Mouse (Mus musculus) limb, embryonic 13.5 days (tissue): ENCODE data around the gene Cfb. TPM values are rescaled to one million over a fixed set of nuclear protein-coding genes. Genes with fewer than 3 reads are reported as not detected.
"Not testable (repeated sequence)": the region's sequence is repeated elsewhere in the genome, so short reads cannot be mapped to it uniquely, and the experiment has no call there.

ENCODE experiments used
- ATAC-seq: fragments of 200-750 bp; cut with Nextera tagmentation; 2 replicates; pipeline ENCODE4 v1.8.0; 2017; ENCODE audit warnings: low read depth, moderate number of reproducible peaks, moderate TSS enrichment; ENCODE audit not compliant: low FRiP score
- H3K27ac ChIP-seq: fragments of 300-500 bp; sonication (generic); 2 replicates; pipeline ENCODE4 v1.5.1; 2015; ENCODE audit warnings: inconsistent platforms, mild to moderate bottlenecking, moderate library complexity
- H3K27me3 ChIP-seq: fragments of 300-500 bp; sonication (generic); 2 replicates; pipeline ENCODE4 v1.6.1; 2015; ENCODE audit warnings: mild to moderate bottlenecking, inconsistent platforms
- H3K36me3 ChIP-seq: fragments of 300-500 bp; sonication (generic); 2 replicates; pipeline ENCODE4 v1.6.1; 2015; ENCODE audit warnings: inconsistent platforms, mild to moderate bottlenecking, moderate library complexity
- H3K4me1 ChIP-seq: fragments of 300-500 bp; sonication (generic); 2 replicates; pipeline ENCODE4 v1.6.1; 2015; ENCODE audit warnings: inconsistent platforms
- H3K4me2 ChIP-seq: fragments of 300-500 bp; sonication (generic); replicated peaks from 2 replicates; pipeline ENCODE4 v1.6.1; 2015; ENCODE audit warnings: inconsistent platforms, mild to moderate bottlenecking, moderate library complexity
- H3K4me3 ChIP-seq: fragments of 300-500 bp; sonication (generic); 2 replicates; pipeline ENCODE4 v1.5.1; 2015; ENCODE audit warnings: moderate library complexity, mild to moderate bottlenecking, inconsistent platforms
- H3K9ac ChIP-seq: fragments of 300-500 bp; sonication (generic); 2 replicates; pipeline ENCODE4 v1.6.1; 2015; ENCODE audit warnings: mild to moderate bottlenecking, inconsistent platforms
- H3K9me3 ChIP-seq: fragments of 300-500 bp; sonication (generic); 2 replicates; pipeline ENCODE4 v1.6.1; 2016; ENCODE audit warnings: inconsistent platforms
- WGBS: fragments of 180-500 bp; shearing (Covaris S2); methylation state at CpG from one replicate; pipeline ENCODE4 v1.1.7; 2015; 5-methylcytosine and 5-hydroxymethylcytosine counted together
- polyA plus RNA-seq: library from polyadenylated mRNA; unstranded; fragments of >200 nt; fragmentation: Nextera tagmentation; extraction: Ambion mirVana; gene quantifications from 2 replicates; pipeline ENCODE4 v1.2.1, GENCODE M21; 2015

Gene Cfb
- polyA plus RNA-seq, 1 experiment from 2014 or later, result 2.0 TPM

DNA sequence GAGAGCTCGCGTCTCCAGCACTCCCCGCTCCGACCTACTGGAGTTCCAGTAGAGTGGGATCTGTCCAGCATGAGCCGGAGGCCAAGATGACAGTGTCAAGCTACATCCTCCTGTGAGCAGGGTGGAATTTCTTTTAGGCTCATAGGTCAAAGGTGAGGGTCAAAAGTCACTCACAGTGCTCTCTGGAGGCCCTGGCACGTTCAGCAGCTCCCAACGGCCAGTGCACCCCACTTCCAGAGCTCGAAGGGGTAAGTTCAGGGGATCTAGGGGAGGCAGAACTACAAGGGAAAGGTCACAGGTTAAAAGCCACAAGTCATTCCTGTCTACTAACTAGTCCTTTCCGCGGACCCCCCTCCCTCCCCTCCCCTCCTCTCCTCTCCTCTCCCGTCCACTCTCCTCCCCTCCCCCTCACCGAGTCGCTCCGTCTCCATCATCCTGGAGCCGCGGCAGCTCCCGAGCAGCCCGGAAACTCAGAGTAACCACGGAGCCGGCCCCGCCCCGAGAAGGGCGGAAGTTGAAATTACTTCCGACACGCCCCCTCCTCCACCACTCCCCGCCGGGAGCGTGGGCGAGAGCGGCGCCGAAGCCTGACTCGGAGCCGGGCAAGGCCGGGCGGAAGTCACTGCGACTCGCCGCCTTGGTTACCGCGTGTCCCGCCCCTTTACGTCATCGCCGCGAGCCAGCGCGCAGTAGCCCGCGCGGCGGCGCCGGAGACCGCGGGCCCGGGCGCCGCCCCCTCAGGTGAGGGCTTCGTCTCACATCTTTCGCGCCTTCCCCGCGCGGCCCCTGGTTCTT lies 12.4 kb downstream of the Cfb start, which contains the start of the genes Skiv2l and Nelfe:
Gene Skiv2l, minus strand, starts transcription at position 489 of the 795 bp plus-strand sequence.
Gene Nelfe, plus strand, starts transcription at position 670 of the 795 bp plus-strand sequence.
- WGBS, result under 1% methylated on average over 64 of the region's 65 CpGs
- Histone ChIP-seq H3K9ac (peak within 1 kb of the TSS; percentile 89), H3K4me3 (peak within 1 kb of the TSS; percentile 89), H3K4me1 (peaks cover 21% of the 10 kb centered on the region), H3K27ac (0 out of 2 replicates have a peak within 1 kb of the TSS, but pooled peaks have one; percentile 48), H3K4me2 (peak within 1 kb of the TSS; percentile 95), H3K27me3 (no peaks in the 10 kb centered on the region), H3K9me3 (no peaks in the 10 kb centered on the region), H3K36me3 (peaks cover 62% of the 10 kb centered on the region)
- ATAC-seq, result peak; percentile 97

- H3K9ac ChIP-seq, result peak overlapping the region; percentile 45; the same call in 1 of the 2 replicates
- peaks cover 62% of the 10 kb centered on the region for H3K36me3 ChIP-seq
- peaks cover 21% of the 10 kb centered on the region for H3K4me1 ChIP-seq
- 93% methylated on average over 7 of the region's 7 CpGs for WGBS
- no peaks in the 10 kb centered on the region for H3K27me3 ChIP-seq
- ATAC-seq, result no peak
- no peak overlapping the region for H3K4me2 ChIP-seq
- H3K4me3 ChIP-seq, result no peak overlapping the region
- no peaks in the 10 kb centered on the region for H3K9me3 ChIP-seq
- no peak overlapping the region for H3K27ac ChIP-seq
Measured at GRCm38 (mm10) chr17:34847615-34848014, 14.7 kb downstream of the Cfb start.

GRCm38 (mm10) chr17:34847192-34847591 lies 15.1 kb downstream of the Cfb start:
- peaks cover 62% of the 10 kb centered on the region for H3K36me3 ChIP-seq
- no peak overlapping the region for H3K27ac ChIP-seq
- no peaks in the 10 kb centered on the region for H3K9me3 ChIP-seq
- ATAC-seq, result no peak
- H3K4me3 ChIP-seq, result no peak overlapping the region
- 90% methylated on average over 6 of the region's 6 CpGs for WGBS
- no peak overlapping the region for H3K4me2 ChIP-seq
- H3K27me3 ChIP-seq, result no peaks in the 10 kb centered on the region
- H3K9ac ChIP-seq, result peak overlapping the region; percentile 45; the same call in 1 of the 2 replicates
- peaks cover 21% of the 10 kb centered on the region for H3K4me1 ChIP-seq

DNA sequence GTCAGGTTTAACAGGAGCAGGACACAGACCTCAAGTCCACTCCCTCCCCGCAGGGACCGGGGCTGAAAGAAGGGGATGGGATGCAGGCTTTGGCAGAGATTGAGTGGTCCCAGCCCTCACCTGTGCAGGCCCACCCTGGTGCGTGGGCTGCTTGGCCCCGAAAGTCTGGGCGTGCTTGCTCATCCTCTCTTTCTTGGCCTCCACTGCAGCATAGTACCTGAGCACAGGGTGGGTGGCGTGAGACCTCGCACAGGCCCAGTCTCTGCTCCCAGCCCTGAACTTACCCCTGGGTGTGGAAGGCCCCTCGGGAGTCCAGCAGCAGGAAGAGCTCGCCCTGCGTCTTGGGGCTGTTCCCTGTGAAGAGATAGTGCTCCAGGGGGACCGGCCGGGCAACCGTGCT lies 17.4 kb downstream of the Cfb start:
- no peak overlapping the region for H3K27ac ChIP-seq
- no peak overlapping the region for H3K9ac ChIP-seq
- 94% methylated on average over 13 of the region's 13 CpGs for WGBS
- no peak overlapping the region for H3K4me3 ChIP-seq
- H3K4me2 ChIP-seq, result no peak overlapping the region
- ATAC-seq, result no peak
- H3K9me3 ChIP-seq, result no peaks in the 10 kb centered on the region
- no peaks in the 10 kb centered on the region for H3K27me3 ChIP-seq
- H3K4me1 ChIP-seq, result peaks cover 6% of the 10 kb centered on the region
- H3K36me3 ChIP-seq, result peaks cover 84% of the 10 kb centered on the region

DNA sequence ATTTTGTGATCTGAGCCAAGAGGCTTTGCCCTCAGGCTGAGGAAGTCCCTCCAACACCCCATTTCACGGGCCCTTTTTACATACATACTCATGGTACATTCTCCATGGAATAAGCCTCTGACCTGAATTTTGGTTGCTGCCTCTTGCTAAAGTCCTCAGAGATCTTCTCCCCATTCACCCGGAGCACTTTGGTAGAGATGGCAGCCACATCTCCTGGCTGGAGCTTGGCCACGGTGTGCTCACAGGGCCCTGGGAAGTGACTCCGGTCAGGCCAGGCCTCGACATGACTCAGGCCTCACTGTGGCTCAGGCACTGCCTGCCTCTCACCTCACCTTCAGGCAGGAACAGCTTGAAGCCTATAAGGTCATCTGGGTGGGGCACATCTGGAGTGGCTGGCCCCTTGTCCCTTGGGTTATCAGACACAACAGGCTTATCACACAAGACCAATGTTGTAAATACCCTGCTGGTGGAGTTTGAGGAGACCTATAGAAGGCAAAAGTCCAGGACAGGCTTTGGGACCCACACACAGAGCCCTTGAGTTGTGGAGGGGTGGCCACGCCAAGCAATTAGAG lies 21.5 kb downstream of the Cfb start:
- no peak for ATAC-seq
- peaks cover 73% of the 10 kb centered on the region for H3K36me3 ChIP-seq

GRCm38 (mm10) chr17:34838785-34839184 lies 23.5 kb downstream of the Cfb start:
- Histone ChIP-seq H3K27ac (no peak overlapping the region), H3K9ac (no peak overlapping the region), H3K4me1 (peaks cover 23% of the 10 kb centered on the region), H3K4me3 (no peak overlapping the region), H3K36me3 (peaks cover 54% of the 10 kb centered on the region), H3K27me3 (no peaks in the 10 kb centered on the region), H3K4me2 (peak overlapping the region; percentile 25), H3K9me3 (no peaks in the 10 kb centered on the region)
- 89% methylated on average over 7 of the region's 7 CpGs for WGBS
- no peak for ATAC-seq

More for the DNA sequence above, 21.5 kb downstream of the Cfb start:
- Histone ChIP-seq H3K4me3 (no peak overlapping the region), H3K9me3 (no peaks in the 10 kb centered on the region), H3K27me3 (no peaks in the 10 kb centered on the region), H3K9ac (no peak overlapping the region), H3K27ac (no peak overlapping the region), H3K4me1 (peaks cover 19% of the 10 kb centered on the region), H3K4me2 (no peak overlapping the region)
- WGBS, result 89% methylated on average over 6 of the region's 6 CpGs

DNA sequence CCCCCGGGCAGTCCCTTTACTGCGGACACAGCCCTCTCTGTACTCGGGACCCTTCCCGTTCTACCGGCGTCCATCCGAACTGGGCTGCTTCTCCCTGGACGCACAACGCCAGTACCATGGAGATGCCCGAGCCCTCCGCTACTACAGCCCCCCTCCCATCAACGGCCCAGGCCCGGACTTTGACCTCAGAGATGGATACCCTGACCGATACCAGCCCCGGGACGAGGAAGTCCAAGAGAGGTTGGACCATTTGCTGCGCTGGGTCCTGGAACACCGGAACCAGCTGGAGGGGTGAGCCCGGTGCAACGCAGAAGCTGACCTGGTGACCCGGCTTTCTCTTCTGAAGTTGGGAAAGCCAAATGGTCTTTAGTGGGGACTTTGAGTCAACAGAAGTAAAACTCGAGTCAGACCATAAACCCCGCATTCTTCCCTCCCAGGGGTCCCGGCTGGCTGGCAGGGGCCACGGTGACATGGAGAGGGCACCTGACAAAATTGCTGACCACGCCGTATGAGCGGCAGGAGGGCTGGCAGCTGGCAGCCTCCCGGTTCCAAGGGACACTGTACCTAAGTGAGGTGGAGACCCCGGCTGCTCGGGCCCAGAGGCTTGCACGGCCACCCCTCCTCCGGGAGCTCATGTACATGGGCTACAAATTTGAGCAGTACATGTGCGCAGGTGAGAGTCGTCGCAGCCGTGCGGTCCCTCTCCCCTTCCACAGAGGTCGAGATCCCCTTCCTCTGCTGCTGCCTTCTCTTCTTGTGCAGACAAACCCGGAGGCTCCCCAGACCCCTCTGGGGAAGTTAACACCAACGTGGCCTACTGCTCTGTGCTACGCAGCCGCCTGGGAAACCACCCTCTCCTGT lies 24.6 kb downstream of the Cfb start:
- H3K36me3 ChIP-seq, result peaks cover 52% of the 10 kb centered on the region
- 32% methylated on average over 43 of the region's 43 CpGs for WGBS

DNA sequence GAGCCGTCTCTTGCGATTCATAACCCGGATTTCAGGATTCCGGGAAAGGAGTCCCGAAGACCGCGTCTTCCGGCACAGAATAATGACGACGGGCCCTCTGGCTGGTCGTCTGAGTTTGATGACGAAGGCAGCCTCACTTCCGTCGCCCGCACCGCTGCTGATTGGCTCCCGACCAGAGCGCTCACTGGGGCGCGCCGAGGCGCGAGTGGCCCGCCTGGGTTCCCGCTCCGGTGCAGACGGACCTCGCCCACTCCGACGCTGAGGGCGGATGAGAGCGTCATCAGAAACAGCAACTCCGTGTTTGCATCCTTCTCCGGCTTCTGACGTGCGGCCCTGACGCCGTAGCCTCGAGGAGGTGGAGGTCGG lies 25.5 kb downstream of the Cfb start, which contains the start of the genes Stk19 and Dxo:
Gene Stk19, minus strand, starts transcription at position 90 of the 366 bp plus-strand sequence.
Gene Dxo, plus strand, starts transcription at position 164 of the 366 bp plus-strand sequence.
- 0% methylated on average over 40 of the region's 40 CpGs for WGBS
- peaks cover 52% of the 10 kb centered on the region for H3K36me3 ChIP-seq
- peak; percentile 92 for ATAC-seq
- no peaks in the 10 kb centered on the region for H3K27me3 ChIP-seq
- peaks cover 23% of the 10 kb centered on the region for H3K4me1 ChIP-seq
- H3K9ac ChIP-seq, result peak within 1 kb of the TSS; percentile 85
- H3K9me3 ChIP-seq, result no peaks in the 10 kb centered on the region
- H3K4me2 ChIP-seq, result peak within 1 kb of the TSS; percentile 100
- H3K4me3 ChIP-seq, result peak within 1 kb of the TSS; percentile 79
- peak within 1 kb of the TSS; percentile 78; the same call in 1 of the 2 replicates for H3K27ac ChIP-seq

More for the DNA sequence above, 24.6 kb downstream of the Cfb start:
- no peaks in the 10 kb centered on the region for H3K27me3 ChIP-seq
- H3K4me3 ChIP-seq, result peak overlapping the region; percentile 79
- H3K4me1 ChIP-seq, result peaks cover 23% of the 10 kb centered on the region
- peak overlapping the region; percentile 100 for H3K4me2 ChIP-seq
- peak overlapping the region; percentile 78; the same call in 1 of the 2 replicates for H3K27ac ChIP-seq
- peak overlapping the region; percentile 85 for H3K9ac ChIP-seq
- no peak for ATAC-seq
- no peaks in the 10 kb centered on the region for H3K9me3 ChIP-seq

- Histone ChIP-seq H3K9me3 (0 out of 2 replicates have a peak, but pooled peaks cover 1% of the 10 kb centered on the region), H3K4me2 (peak overlapping the region; percentile 100), H3K4me3 (peak overlapping the region; percentile 79), H3K27ac (no peak overlapping the region; the same call in 1 of the 2 replicates), H3K9ac (peak overlapping the region; percentile 85), H3K36me3 (peaks cover 51% of the 10 kb centered on the region), H3K4me1 (peaks cover 23% of the 10 kb centered on the region), H3K27me3 (no peaks in the 10 kb centered on the region)
- WGBS, result 4% methylated on average over 48 of the region's 48 CpGs
- ATAC-seq, result peak; percentile 78
Measured at GRCm38 (mm10) chr17:34836155-34836855, 26.0 kb downstream of the Cfb start.

- ATAC-seq, H3K27ac ChIP-seq, H3K9me3 ChIP-seq, H3K27me3 ChIP-seq, H3K4me2 ChIP-seq, H3K4me3 ChIP-seq, H3K4me1 ChIP-seq, H3K9ac ChIP-seq: not testable (repeated sequence)
- H3K36me3 ChIP-seq, result peaks cover 74% of the 10 kb centered on the region
- WGBS, result 97% methylated on average over 1 of the region's 1 CpGs
Measured at GRCm38 (mm10) chr17:34830776-34831175, 31.5 kb downstream of the Cfb start.

DNA sequence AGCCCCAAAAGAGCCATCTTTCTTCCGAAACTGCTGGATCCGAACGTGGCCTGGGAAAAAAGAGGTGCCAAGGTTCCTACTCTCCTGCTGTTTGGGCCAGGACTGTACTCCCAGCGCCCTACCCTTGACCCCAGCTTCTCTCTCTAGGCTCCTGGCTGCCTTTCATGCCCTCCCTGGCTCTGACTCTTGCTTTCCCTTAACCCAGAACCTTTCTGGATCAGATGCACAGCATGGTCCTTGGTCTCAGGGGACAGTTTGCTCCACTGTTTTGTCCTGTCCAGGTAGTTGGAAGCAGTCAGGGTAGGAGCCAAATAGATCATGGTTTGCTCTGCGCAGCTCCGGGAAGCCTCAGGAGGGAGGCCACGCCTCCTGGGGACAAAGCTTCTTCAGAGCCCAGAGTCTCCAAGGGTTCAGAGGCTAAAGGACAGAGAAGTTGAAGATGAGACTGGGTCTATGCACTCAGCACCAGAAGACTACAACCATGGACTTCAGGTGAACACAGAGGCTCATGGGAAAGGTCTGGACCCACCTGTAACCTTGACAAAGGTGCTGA lies 47.4 kb downstream of the Cfb start:
- H3K36me3 ChIP-seq, result no peaks in the 10 kb centered on the region
- ATAC-seq, result no peak
- H3K4me1 ChIP-seq, result no peaks in the 10 kb centered on the region

More for the DNA sequence above, 47.4 kb downstream of the Cfb start:
- Histone ChIP-seq H3K27ac (no peak overlapping the region), H3K9ac (no peak overlapping the region), H3K27me3 (no peaks in the 10 kb centered on the region), H3K4me2 (no peak overlapping the region), H3K4me3 (no peak overlapping the region), H3K9me3 (no peaks in the 10 kb centered on the region)
- WGBS, result 75% methylated on average over 7 of the region's 7 CpGs
